Mouse (Mus musculus): Measurements from ENCODE around the gene Zfp831. TPM values are rescaled to one million over a fixed set of nuclear protein-coding genes. Genes with fewer than 3 reads are reported as not detected.
A peak's percentile ranks its signal among the peaks of the same experiment; 100 is the strongest.

The Zfp831 gene
- polyA plus RNA-seq, 1 experiment: 0.41 TPM

- Histone ChIP-seq H3K4me1 (ENCODE audit: control insufficient read depth, insufficient read depth, insufficient read length, low read length) (peaks cover 31% of the 10 kb centered on the region; the same call in 1 of the 2 replicates), H3K27ac (ENCODE audit: insufficient read depth, low read depth, low read length) (peak overlapping the region; percentile 75), H3K4me3 (ENCODE audit: low read depth, low read length) (no peak overlapping the region), H3K27me3 (ENCODE audit: control insufficient read depth, insufficient read depth, low read length) (no peaks in the 10 kb centered on the region), H3K36me3 (ENCODE audit: control insufficient read depth, insufficient read depth, low read length) (no peaks in the 10 kb centered on the region)
- no peak for TF ChIP-seq POLR2A (IDR thresholded peaks at IDR 0.05; ENCODE audit: low read depth, low read length)
- TF ChIP-seq CTCF (IDR thresholded peaks at IDR 0.05; ENCODE audit: extremely low read depth, insufficient read length, insufficient replicate concordance, low read depth, low read length): no peak
- 38% methylated on average over 4 of the region's 4 CpGs for WGBS
Observed at GRCm38 (mm10) chr2:174759189-174759588, 115.9 kb downstream of the Zfp831 start.

Other genes with a start within 250 kb of the Zfp831 start
- 28.8 and 50.4 TPM in 2 replicates for gene Nelfcd, start 227.7 kb upstream of the Zfp831 start, polyA plus RNA-seq (2012; rRNA removed)
- 253 and 363 TPM in 2 replicates for gene Ctsz, start 204.5 kb upstream of the Zfp831 start, polyA plus RNA-seq (2012; rRNA removed)
- gene Tubb1, start 192.8 kb upstream of the Zfp831 start, polyA plus RNA-seq (2012; rRNA removed): not detected in 2 replicates
- gene Atp5e, start 179.4 kb upstream of the Zfp831 start, polyA plus RNA-seq (2012; rRNA removed): 157 and 303 TPM in 2 replicates
- gene Prelid3b, start 170.5 kb upstream of the Zfp831 start, polyA plus RNA-seq (2012; rRNA removed): 33.3 and 36.2 TPM in 2 replicates
- gene Edn3, start 117.1 kb downstream of the Zfp831 start, polyA plus RNA-seq (2012; rRNA removed): 7.5 and 18.6 TPM in 2 replicates